Mouse (Mus musculus) E14TG2a.4 (cell line): ENCODE measurements at regions not wholly inside any gene's neighbourhood (a gene's known extent, or its start where the extent isn't known, plus 50 kb on each side); places are given as distances from the start of the nearest gene placed in this dataset.

Experiments used
- CTCF ChIP-seq: conservative IDR thresholded peaks from 2 replicates; pipeline ENCODE4 v1.5.1; 2014; ENCODE audit warnings: low read length
- NANOG ChIP-seq: IDR thresholded peaks from 2 replicates; pipeline ENCODE4 v1.6.1; 2014; ENCODE audit warnings: borderline replicate concordance, low read length, mixed read lengths

GRCm38 (mm10) chr2:50850071-50850470 lies 298.8 kb downstream of the Rnd3 start:
- TF ChIP-seq CTCF (no peak), NANOG (no peak)
